ENCODE assay signal across 10 mouse cellular contexts in the genomic region with DNA sequence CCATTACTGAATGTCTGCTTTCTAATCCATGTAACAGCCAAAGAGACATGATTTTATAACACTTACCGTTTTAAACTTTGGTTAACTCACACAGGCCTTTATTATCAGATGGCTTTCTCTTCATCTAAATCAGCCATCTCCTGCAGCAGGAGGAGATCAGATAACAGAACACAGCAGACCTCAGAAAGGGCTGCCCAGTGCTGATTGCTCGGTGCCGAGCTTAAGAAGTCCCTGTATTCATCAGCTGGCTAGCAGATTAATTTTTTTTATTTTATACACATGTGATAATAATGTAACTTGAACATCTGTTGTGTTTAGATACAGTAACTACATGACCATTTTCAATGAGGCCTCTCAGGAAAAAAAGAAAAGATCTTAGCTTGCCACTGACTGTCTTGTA.
"Had no signal": no experiment of that assay in that cellular context is flagged by ENCODE, and none has a peak within 500 bp of the region (broad histone marks: within the 10 kb centered on the region; RNA-seq: fewer than 3 reads in every experiment).

No protein-coding gene starts in this region.

- H3K9me3 ChIP-seq: limb, embryonic 13.5 days; liver, embryonic 15.5 days; megakaryocyte, embryonic 14.5 days; midbrain, embryonic 12.5 days; stomach, embryonic 15.5 days had no signal

- H3K4me1 ChIP-seq: midbrain, embryonic 12.5 days had no signal

- H3K4me3 ChIP-seq: layer of hippocampus, adult 2 months; limb, embryonic 13.5 days; liver, embryonic 15.5 days; midbrain, embryonic 12.5 days; stomach, embryonic 15.5 days had no signal

- H3K4me2 ChIP-seq: limb, embryonic 13.5 days; liver, embryonic 11.5 days; liver, embryonic 15.5 days; lung, embryonic 14.5 days; midbrain, embryonic 12.5 days; stomach, embryonic 15.5 days had no signal

- H3K27ac ChIP-seq: limb, embryonic 13.5 days; midbrain, embryonic 12.5 days; stomach, embryonic 15.5 days had no signal

- H3K9ac ChIP-seq: liver, embryonic 15.5 days; lung, embryonic 14.5 days; midbrain, embryonic 12.5 days; stomach, embryonic 15.5 days had no signal

- DNase-seq: lung, embryonic 14.5 days; right cerebral cortex, postnatal 14 days had no signal

- H3K27me3 ChIP-seq: limb, embryonic 13.5 days; liver, embryonic 15.5 days; megakaryocyte, embryonic 14.5 days; midbrain, embryonic 12.5 days; stomach, embryonic 15.5 days had no signal

- H3K36me3 ChIP-seq: limb, embryonic 13.5 days; liver, embryonic 15.5 days; midbrain, embryonic 12.5 days; stomach, embryonic 15.5 days had no signal

- ATAC-seq: midbrain, embryonic 16.5 days had no signal
